Mouse (Mus musculus) liver, embryonic 13.5 days (tissue): ENCODE results near the gene Cbll1. TPM values are rescaled to one million over a fixed set of nuclear protein-coding genes. Genes with fewer than 3 reads are reported as not detected.
"Not testable (repeated sequence)": the region's sequence is repeated elsewhere in the genome, so short reads cannot be mapped to it uniquely, and the experiment has no call there.

Experiments used
- ATAC-seq: fragments of 200-750 bp; cut with Nextera tagmentation; 2 replicates; pipeline ENCODE4 v1.8.0; 2017; ENCODE audit warnings: low read depth, mild to moderate bottlenecking, moderate number of reproducible peaks, moderate library complexity
- DNase-seq: peaks from one replicate; pipeline ENCODE4 v3.0.0; 2022
- H3K27ac ChIP-seq: fragments of 300-500 bp; sonication (generic); 2 replicates; pipeline ENCODE4 v1.5.1; 2015; ENCODE audit warnings: moderate library complexity, mild to moderate bottlenecking, inconsistent platforms
- H3K27me3 ChIP-seq: fragments of 300-500 bp; sonication (generic); 2 replicates; pipeline ENCODE4 v1.6.1; 2015; ENCODE audit warnings: mild to moderate bottlenecking, inconsistent platforms
- H3K36me3 ChIP-seq: fragments of 300-500 bp; sonication (generic); 2 replicates; pipeline ENCODE4 v1.6.1; 2015; ENCODE audit warnings: mild to moderate bottlenecking, inconsistent platforms
- H3K4me1 ChIP-seq: fragments of 300-500 bp; sonication (generic); replicated peaks from 2 replicates; pipeline ENCODE4 v1.6.1; 2015; ENCODE audit warnings: inconsistent platforms
- H3K4me2 ChIP-seq: fragments of 300-500 bp; sonication (generic); 2 replicates; pipeline ENCODE4 v1.6.1; 2015; ENCODE audit warnings: inconsistent platforms, mild to moderate bottlenecking, moderate library complexity
- H3K4me3 ChIP-seq: fragments of 300-500 bp; sonication (generic); replicated peaks from 2 replicates; pipeline ENCODE4 v1.5.1; 2015; ENCODE audit warnings: mild to moderate bottlenecking, inconsistent platforms
- H3K9ac ChIP-seq: fragments of 300-500 bp; sonication (generic); 2 replicates; pipeline ENCODE4 v1.6.1; 2015; ENCODE audit warnings: mild to moderate bottlenecking, inconsistent platforms
- H3K9me3 ChIP-seq: fragments of 300-500 bp; sonication (generic); replicated peaks from 2 replicates; pipeline ENCODE4 v1.6.1; 2016; ENCODE audit warnings: inconsistent platforms
- WGBS: fragments of 180-500 bp; shearing (Covaris S2); methylation state at CpG from one replicate; pipeline ENCODE4 v1.1.7; 2015; ENCODE audit not compliant: insufficient replicate concordance; 5-methylcytosine and 5-hydroxymethylcytosine counted together
- polyA plus RNA-seq: library from polyadenylated mRNA; unstranded; fragments of >200 nt; fragmentation: Nextera tagmentation; extraction: Ambion mirVana; gene quantifications from 2 replicates; pipeline ENCODE4 v1.2.1, GENCODE M21; 2015

The Cbll1 gene
- polyA plus RNA-seq, 1 experiment from 2014 or later = 4.7 TPM

- ATAC-seq, H3K27me3 ChIP-seq, H3K4me3 ChIP-seq, H3K9ac ChIP-seq, H3K4me1 ChIP-seq, H3K9me3 ChIP-seq, H3K27ac ChIP-seq, DNase-seq, H3K4me2 ChIP-seq, H3K36me3 ChIP-seq: not testable (repeated sequence)
- 78% methylated on average over 4 of the region's 6 CpGs for WGBS
These were observed 21.2 kb downstream of the Cbll1 start for GRCm38 (mm10) chr12:31478182-31478581.

GRCm38 (mm10) chr12:31462615-31463014 is 36.8 kb downstream of the Cbll1 start:
- Histone ChIP-seq H3K4me2 (no peak overlapping the region), H3K27ac (no peak overlapping the region), H3K4me1 (no peaks in the 10 kb centered on the region), H3K4me3 (no peak overlapping the region), H3K36me3 (no peaks in the 10 kb centered on the region), H3K9me3 (no peaks in the 10 kb centered on the region), H3K9ac (no peak overlapping the region), H3K27me3 (no peaks in the 10 kb centered on the region)
- 58% methylated on average over 4 of the region's 4 CpGs for WGBS
- no peak for DNase-seq
- no peak for ATAC-seq

- no peak overlapping the region for H3K9ac ChIP-seq
- no peaks in the 10 kb centered on the region for H3K4me1 ChIP-seq
- 62% methylated on average over 9 of the region's 9 CpGs for WGBS
- DNase-seq (no peak), ATAC-seq (no peak)
- H3K27me3 ChIP-seq = no peaks in the 10 kb centered on the region
- no peak overlapping the region for H3K4me3 ChIP-seq
- H3K36me3 ChIP-seq = no peaks in the 10 kb centered on the region
- H3K4me2 ChIP-seq = no peak overlapping the region
- no peak overlapping the region for H3K27ac ChIP-seq
- no peaks in the 10 kb centered on the region for H3K9me3 ChIP-seq
These were observed 38.0 kb downstream of the Cbll1 start for GRCm38 (mm10) chr12:31461371-31461770.

GRCm38 (mm10) chr12:31460270-31460669 is 39.1 kb downstream of the Cbll1 start:
- 25% methylated on average over 3 of the region's 3 CpGs for WGBS
- H3K9ac ChIP-seq, DNase-seq, ATAC-seq, H3K4me3 ChIP-seq, H3K4me2 ChIP-seq, H3K27me3 ChIP-seq, H3K4me1 ChIP-seq, H3K9me3 ChIP-seq, H3K36me3 ChIP-seq, H3K27ac ChIP-seq: not testable (repeated sequence)

- ATAC-seq (no peak), DNase-seq (no peak)
- Histone ChIP-seq H3K36me3 (no peaks in the 10 kb centered on the region), H3K27ac (no peak overlapping the region), H3K4me3 (no peak overlapping the region), H3K27me3 (no peaks in the 10 kb centered on the region), H3K9me3 (no peaks in the 10 kb centered on the region), H3K4me1 (no peaks in the 10 kb centered on the region), H3K4me2 (no peak overlapping the region), H3K9ac (no peak overlapping the region)
- 45% methylated on average over 4 of the region's 4 CpGs for WGBS
These were observed 40.9 kb downstream of the Cbll1 start for GRCm38 (mm10) chr12:31458474-31458873.

GRCm38 (mm10) chr12:31456271-31456670 is 43.1 kb downstream of the Cbll1 start:
- Histone ChIP-seq H3K4me2 (no peak overlapping the region), H3K27ac (no peak overlapping the region), H3K9me3 (no peaks in the 10 kb centered on the region), H3K4me1 (no peaks in the 10 kb centered on the region), H3K4me3 (no peak overlapping the region), H3K36me3 (no peaks in the 10 kb centered on the region), H3K9ac (no peak overlapping the region), H3K27me3 (no peaks in the 10 kb centered on the region)
- WGBS = 63% methylated on average over 9 of the region's 9 CpGs
- ATAC-seq (no peak), DNase-seq (no peak)

- H3K9me3 ChIP-seq = no peaks in the 10 kb centered on the region
- no peak overlapping the region for H3K4me3 ChIP-seq
- ATAC-seq = no peak
- no peak overlapping the region for H3K4me2 ChIP-seq
- no peaks in the 10 kb centered on the region for H3K36me3 ChIP-seq
- H3K27me3 ChIP-seq = no peaks in the 10 kb centered on the region
- no peak overlapping the region for H3K27ac ChIP-seq
- 70% methylated on average over 3 of the region's 3 CpGs for WGBS
- no peak for DNase-seq
- 0 out of 2 replicates have a peak, but pooled peaks cover under 1% of the 10 kb centered on the region for H3K4me1 ChIP-seq
- no peak overlapping the region for H3K9ac ChIP-seq
These were observed 50.1 kb downstream of the Cbll1 start for GRCm38 (mm10) chr12:31449341-31449740.

- no peak overlapping the region for H3K4me3 ChIP-seq
- H3K4me1 ChIP-seq = 0 out of 2 replicates have a peak, but pooled peaks cover 3% of the 10 kb centered on the region
- H3K9ac ChIP-seq = no peak overlapping the region
- no peak overlapping the region for H3K4me2 ChIP-seq
- ATAC-seq = no peak
- DNase-seq = no peak
- H3K36me3 ChIP-seq = no peaks in the 10 kb centered on the region
- no peaks in the 10 kb centered on the region for H3K9me3 ChIP-seq
- WGBS = 58% methylated on average over 6 of the region's 6 CpGs
- H3K27me3 ChIP-seq = peaks cover 5% of the 10 kb centered on the region; the same call in 1 of the 2 replicates
- no peak overlapping the region for H3K27ac ChIP-seq
These were observed 54.6 kb downstream of the Cbll1 start for GRCm38 (mm10) chr12:31444827-31445226.

GRCm38 (mm10) chr12:31444131-31444546 is 55.3 kb downstream of the Cbll1 start:
- no peak overlapping the region for H3K4me3 ChIP-seq
- H3K27ac ChIP-seq = no peak overlapping the region
- DNase-seq (peak; percentile 0), ATAC-seq (no peak)
- H3K9ac ChIP-seq = no peak overlapping the region
- H3K27me3 ChIP-seq = peaks cover 5% of the 10 kb centered on the region; the same call in 1 of the 2 replicates
- H3K4me1 ChIP-seq = 0 out of 2 replicates have a peak, but pooled peaks cover 3% of the 10 kb centered on the region
- no peaks in the 10 kb centered on the region for H3K36me3 ChIP-seq
- peak overlapping the region; percentile 32 for H3K4me2 ChIP-seq
- 1% methylated on average over 11 of the region's 11 CpGs for WGBS
- H3K9me3 ChIP-seq = no peaks in the 10 kb centered on the region

GRCm38 (mm10) chr12:31439612-31440011 is 59.8 kb downstream of the Cbll1 start:
- ATAC-seq (no peak), DNase-seq (no peak)
- H3K4me1 ChIP-seq = 0 out of 2 replicates have a peak, but pooled peaks cover 3% of the 10 kb centered on the region
- H3K36me3 ChIP-seq = no peaks in the 10 kb centered on the region
- no peak overlapping the region for H3K9ac ChIP-seq
- H3K4me2 ChIP-seq = no peak overlapping the region
- WGBS = 57% methylated on average over 2 of the region's 2 CpGs
- H3K27me3 ChIP-seq = peaks cover 5% of the 10 kb centered on the region; the same call in 1 of the 2 replicates
- H3K27ac ChIP-seq = no peak overlapping the region
- no peak overlapping the region for H3K4me3 ChIP-seq
- H3K9me3 ChIP-seq = no peaks in the 10 kb centered on the region

GRCm38 (mm10) chr12:31437791-31438190 is 61.6 kb downstream of the Cbll1 start:
- Histone ChIP-seq H3K9me3 (no peaks in the 10 kb centered on the region), H3K4me2 (no peak overlapping the region), H3K36me3 (no peaks in the 10 kb centered on the region), H3K27me3 (peaks cover under 1% of the 10 kb centered on the region; the same call in 1 of the 2 replicates), H3K27ac (no peak overlapping the region), H3K9ac (no peak overlapping the region), H3K4me1 (no peaks in the 10 kb centered on the region), H3K4me3 (no peak overlapping the region)
- WGBS = 51% methylated on average over 6 of the region's 6 CpGs
- no peak for DNase-seq
- ATAC-seq = no peak
